Mouse (Mus musculus) kidney, adult 2 months (tissue): ENCODE measurements around the gene Polk. TPM values are rescaled to one million over a fixed set of nuclear protein-coding genes. Genes with fewer than 3 reads are reported as not detected.
A peak's percentile ranks its signal among the peaks of the same experiment; 100 is the strongest.

Source experiments
- DNase-seq: peaks from one replicate; pipeline ENCODE4 v3.0.0; 2021
- H3K27ac ChIP-seq: fragments of 200-500 bp; 2 replicates; pipeline ENCODE4 v1.5.1; 2012; ENCODE audit warnings: low read depth, low read length, control low read depth, inconsistent platforms; ENCODE audit not compliant: insufficient read depth
- H3K27me3 ChIP-seq: fragments of 200-500 bp; replicated peaks from 2 replicates; pipeline ENCODE4 v1.6.1; 2012; ENCODE audit warnings: mild to moderate bottlenecking, moderate library complexity, low read length, inconsistent platforms; ENCODE audit not compliant: control insufficient read depth, insufficient read depth
- H3K36me3 ChIP-seq: fragments of 200-500 bp; 2 replicates; pipeline ENCODE4 v1.6.1; 2012; ENCODE audit warnings: mild to moderate bottlenecking, moderate library complexity, low read length, inconsistent platforms; ENCODE audit not compliant: control insufficient read depth, insufficient read depth
- H3K4me1 ChIP-seq: fragments of 200-500 bp; 2 replicates; pipeline ENCODE4 v1.6.1; 2011; ENCODE audit warnings: low read length; ENCODE audit not compliant: control insufficient read depth, insufficient read depth
- H3K4me3 ChIP-seq: fragments of 200-500 bp; 2 replicates; pipeline ENCODE4 v1.5.1; 2011; ENCODE audit warnings: mild to moderate bottlenecking, low read depth, low read length, control low read depth; ENCODE audit not compliant: insufficient read depth
- CTCF ChIP-seq: fragments of 200-500 bp; conservative IDR thresholded peaks from 2 replicates; pipeline ENCODE4 v1.5.1; 2011; ENCODE audit warnings: low read depth, mild to moderate bottlenecking, control low read depth, low read length, moderate library complexity, mixed read lengths; ENCODE audit not compliant: insufficient read depth, insufficient read length
- POLR2A ChIP-seq: fragments of 200-500 bp; IDR thresholded peaks from one replicate; pipeline ENCODE4 v1.6.1; 2011; ENCODE audit warnings: low read depth, low read length, control low read depth
- WGBS: fragments of 180-500 bp; shearing (Covaris S2); methylation state at CpG from one replicate; pipeline ENCODE4 v1.1.7; 2018; 5-methylcytosine and 5-hydroxymethylcytosine counted together
- polyA plus RNA-seq: library from polyadenylated mRNA; depleted of rRNA; stranded (reverse); fragments of >200 nt; gene quantifications from 2 replicates; pipeline ENCODE4 v1.2.3, GENCODE M21; 2012; rRNA removed

Polk gene
- polyA plus RNA-seq, 1 experiment = 1.9 TPM

- WGBS = 68% methylated on average over 6 of the region's 6 CpGs
- H3K4me3 ChIP-seq = no peak overlapping the region
- peak overlapping the region; percentile 67 for H3K27ac ChIP-seq
- no peaks in the 10 kb centered on the region for H3K36me3 ChIP-seq
- peaks cover 27% of the 10 kb centered on the region for H3K4me1 ChIP-seq
- no peak for DNase-seq
- TF ChIP-seq POLR2A (no peak), CTCF (no peak)
- H3K27me3 ChIP-seq = no peaks in the 10 kb centered on the region
Measured at GRCm38 (mm10) chr13:96433041-96433440, 109.3 kb downstream of the Polk start.

GRCm38 (mm10) chr13:96432376-96432811 lies 110.0 kb downstream of the Polk start:
- Histone ChIP-seq H3K27ac (peak overlapping the region; percentile 67), H3K27me3 (no peaks in the 10 kb centered on the region), H3K4me1 (peaks cover 26% of the 10 kb centered on the region), H3K4me3 (no peak overlapping the region), H3K36me3 (no peaks in the 10 kb centered on the region)
- 31% methylated on average over 3 of the region's 3 CpGs for WGBS
- TF ChIP-seq CTCF (no peak), POLR2A (no peak)
- DNase-seq = peak; percentile 93

- 34% methylated on average over 12 of the region's 12 CpGs for WGBS
- H3K27me3 ChIP-seq = no peaks in the 10 kb centered on the region
- H3K4me3 ChIP-seq = no peak overlapping the region
- peak; percentile 93 for DNase-seq
- H3K27ac ChIP-seq = no peak overlapping the region
- no peaks in the 10 kb centered on the region for H3K36me3 ChIP-seq
- no peak for TF ChIP-seq POLR2A
- TF ChIP-seq CTCF = peak; percentile 97
- peaks cover 26% of the 10 kb centered on the region for H3K4me1 ChIP-seq
Measured at GRCm38 (mm10) chr13:96431595-96432156, 110.7 kb downstream of the Polk start.

Other genes starting within 250 kb of the Polk start
- gene Poc5, start 154.3 kb downstream of the Polk start, polyA plus RNA-seq = 5.2 and 7.1 TPM in 2 replicates
- gene Ankdd1b, start 71.4 kb downstream of the Polk start, polyA plus RNA-seq = 0.36 and 0.76 TPM in 2 replicates
- gene Gm17622, start 51.8 kb downstream of the Polk start, polyA plus RNA-seq = not detected in 2 replicates
- 13.1 and 13.6 TPM in 2 replicates for gene Col4a3bp, start within 50 bp of the Polk start, polyA plus RNA-seq
- 18.7 and 33.7 TPM in 2 replicates for gene Hmgcr, start 128.4 kb upstream of the Polk start, polyA plus RNA-seq
- 0.01 TPM in 1 of 2 replicates, not detected in the other for gene Ankrd31, start 205.7 kb upstream of the Polk start, polyA plus RNA-seq